Mouse (Mus musculus): Measurements from ENCODE around the gene Foxred2. TPM values are rescaled to one million over a fixed set of nuclear protein-coding genes. Genes with fewer than 3 reads are reported as not detected.

Gene Foxred2
- 1 to 10 TPM; 2.4 to 2.9 TPM for total RNA-seq (2021)
- polyA plus RNA-seq (2012; rRNA removed): 3.5 and 4.5 TPM in 2 replicates
- long read RNA-seq, partial matches to known transcripts: 0 of 1 reads
- long read RNA-seq, other reads (novel, unspliced or antisense): 1 of 1 reads

GRCm38 (mm10) chr15:77956404-77956901 lies at the start of gene Foxred2:
Gene Foxred2 (minus strand): TSS chr15:77956722.
- DNase-seq: peak; percentile 92

- DNase-seq: peak; percentile 21
Observed at GRCm38 (mm10) chr15:78003929-78004328, 47.4 kb upstream of the Foxred2 start.

- DNase-seq: no peak
Observed at GRCm38 (mm10) chr15:78001400-78001799, 44.9 kb upstream of the Foxred2 start.

- DNase-seq: peak; percentile 93
Observed at GRCm38 (mm10) chr15:77988541-77988940, 32.0 kb upstream of the Foxred2 start.

- DNase-seq: no peak
Observed at GRCm38 (mm10) chr15:77983391-77983790, 26.9 kb upstream of the Foxred2 start.

- DNase-seq: peak; percentile 87
Observed at GRCm38 (mm10) chr15:77982195-77982939, 25.8 kb upstream of the Foxred2 start.

- DNase-seq: peak; percentile 87
Observed at GRCm38 (mm10) chr15:77981181-77981680, 24.7 kb upstream of the Foxred2 start.

GRCm38 (mm10) chr15:77979427-77979865 lies 22.9 kb upstream of the Foxred2 start:
- DNase-seq: no peak

GRCm38 (mm10) chr15:77977663-77978062 lies 21.1 kb upstream of the Foxred2 start:
- DNase-seq: peak; percentile 81

GRCm38 (mm10) chr15:77974165-77974841 lies 17.8 kb upstream of the Foxred2 start:
- peak; percentile 27 for DNase-seq

- peak; percentile 96 for DNase-seq
Observed at GRCm38 (mm10) chr15:77970470-77971292, 14.2 kb upstream of the Foxred2 start, which contains the start of gene Eif3d. Gene Eif3d (minus strand): TSS chr15:77970813.

- no peak for DNase-seq
Observed at GRCm38 (mm10) chr15:77969940-77970469, 13.5 kb upstream of the Foxred2 start.

- no peak for DNase-seq
Observed at GRCm38 (mm10) chr15:77965117-77965528, 8.6 kb upstream of the Foxred2 start.

GRCm38 (mm10) chr15:77962447-77962846 lies 5.9 kb upstream of the Foxred2 start:
- DNase-seq: no peak

GRCm38 (mm10) chr15:77960693-77961092 lies 4.2 kb upstream of the Foxred2 start:
- DNase-seq: no peak

- DNase-seq: no peak
Observed at GRCm38 (mm10) chr15:77958071-77958470, 1.5 kb upstream of the Foxred2 start.

GRCm38 (mm10) chr15:77957625-77958024 lies 1.1 kb upstream of the Foxred2 start:
- no peak for DNase-seq

GRCm38 (mm10) chr15:77955440-77956403 lies 800 bp downstream of the Foxred2 start:
- DNase-seq: peak; percentile 18

GRCm38 (mm10) chr15:77954362-77954761 lies 2.2 kb downstream of the Foxred2 start:
- no peak for DNase-seq

- DNase-seq: no peak
Observed at GRCm38 (mm10) chr15:77952921-77953320, 3.6 kb downstream of the Foxred2 start.

Data from adrenal gland, adult 2 months (tissue).